Mouse (Mus musculus) spleen, postnatal 14 days (tissue): ENCODE results near the gene Exosc2.

ENCODE experiments used
- DNase-seq, 2 experiments: peaks; one replicate each; pipeline ENCODE4 v3.0.0; 2021 to 2022; ENCODE audit warnings: low spot score in 2 of 2

The Exosc2 gene

GRCm38 (mm10) chr2:31724730-31725490 lies 54.4 kb downstream of the Exosc2 start:
- no peak for DNase-seq

GRCm38 (mm10) chr2:31727576-31728277 lies 57.2 kb downstream of the Exosc2 start:
- no peak for DNase-seq

GRCm38 (mm10) chr2:31730640-31731039 lies 60.1 kb downstream of the Exosc2 start:
- no peak for DNase-seq
